In genomic region chr8:84901752-84902151, GRCm38 (mm10) we compare ENCODE assay signal across 8 mouse cellular contexts. TPM values are rescaled to one million over a fixed set of nuclear protein-coding genes. Genes with fewer than 3 reads are reported as not detected.
A peak's percentile ranks its signal among the peaks of the same experiment; 100 is the strongest.
DNase-seq lines count a peak whose midpoint lies in the region; ATAC-seq lines count a peak whose summit lies in the region.

Gene Klf1, plus strand, starts transcription at chr8:84901928.

- peak; percentile 48 for DNase-seq in spleen, adult 12 weeks (ENCODE audit: low spot score)
- DNase-seq in spleen, adult 18-20 months: no peak
- DNase-seq in forebrain, embryonic 11.5 days (ENCODE audit: low spot score): no peak
- DNase-seq in liver, embryonic 13.5 days: peak; percentile 82
- no peak for DNase-seq in left cerebral cortex, adult 8-10 months (ENCODE audit: low spot score in 2 of 2)
- no peak for DNase-seq in embryo, embryonic 9.5 days (ENCODE audit: extremely low spot score)
- DNase-seq in right cerebral cortex, postnatal 10 days (ENCODE audit: low spot score in 2 of 2): no peak

- peaks cover 2% of the 10 kb centered on the region; the same call in 1 of the 2 replicates for H3K27me3 ChIP-seq in forebrain, embryonic 11.5 days (ENCODE audit: control insufficient read depth, insufficient read depth, low read length)
- H3K27me3 ChIP-seq in liver, embryonic 13.5 days: no peaks in the 10 kb centered on the region
- H3K27me3 ChIP-seq in stomach, embryonic 16.5 days (ENCODE audit: control insufficient read depth, insufficient read depth, low read length): no peaks in the 10 kb centered on the region

- peak within 1 kb of the TSS; percentile 55 for H3K4me3 ChIP-seq in forebrain, embryonic 11.5 days (ENCODE audit: low read depth, low read length)
- H3K4me3 ChIP-seq in liver, embryonic 13.5 days (replicated peaks): peak within 1 kb of the TSS; percentile 99
- H3K4me3 ChIP-seq in stomach, embryonic 16.5 days (replicated peaks; ENCODE audit: low read length): peak within 1 kb of the TSS; percentile 67

- peak within 1 kb of the TSS; percentile 97 for H3K4me2 ChIP-seq in forebrain, embryonic 11.5 days (ENCODE audit: low read depth, low read length, severe bottlenecking)
- H3K4me2 ChIP-seq in liver, embryonic 13.5 days: peak within 1 kb of the TSS; percentile 98
- peak within 1 kb of the TSS; percentile 100 for H3K4me2 ChIP-seq in stomach, embryonic 16.5 days (ENCODE audit: low read depth, low read length)

- peak within 1 kb of the TSS; percentile 78 for H3K9ac ChIP-seq in forebrain, embryonic 11.5 days (ENCODE audit: low read length)
- H3K9ac ChIP-seq in liver, embryonic 13.5 days: peak within 1 kb of the TSS; percentile 100
- H3K9ac ChIP-seq in stomach, embryonic 16.5 days (ENCODE audit: low read length): peak within 1 kb of the TSS; percentile 90

- H3K4me1 ChIP-seq in forebrain, embryonic 11.5 days (replicated peaks; ENCODE audit: control insufficient read depth, insufficient read depth, low read length): peaks cover 2% of the 10 kb centered on the region; the same call in 1 of the 2 replicates
- H3K4me1 ChIP-seq in liver, embryonic 13.5 days (replicated peaks): peaks cover 62% of the 10 kb centered on the region
- peaks cover 9% of the 10 kb centered on the region; the same call in 1 of the 2 replicates for H3K4me1 ChIP-seq in stomach, embryonic 16.5 days (ENCODE audit: control insufficient read depth, insufficient read depth, low read length)

- H3K27ac ChIP-seq in forebrain, embryonic 11.5 days (ENCODE audit: low read depth, low read length): no peak within 1 kb of the TSS; the same call in 1 of the 2 replicates
- H3K27ac ChIP-seq in liver, embryonic 13.5 days: peak within 1 kb of the TSS; percentile 99
- peak within 1 kb of the TSS; percentile 84 for H3K27ac ChIP-seq in stomach, embryonic 16.5 days (ENCODE audit: low read length)

- no peaks in the 10 kb centered on the region for H3K9me3 ChIP-seq in forebrain, embryonic 11.5 days (ENCODE audit: control insufficient read depth, low read length)
- no peaks in the 10 kb centered on the region for H3K9me3 ChIP-seq in liver, embryonic 13.5 days (replicated peaks)
- no peaks in the 10 kb centered on the region for H3K9me3 ChIP-seq in stomach, embryonic 16.5 days (replicated peaks; ENCODE audit: control insufficient read depth, low read length)

- no peaks in the 10 kb centered on the region for H3K36me3 ChIP-seq in forebrain, embryonic 11.5 days (ENCODE audit: control insufficient read depth, insufficient read depth, low read length)
- peaks cover 40% of the 10 kb centered on the region for H3K36me3 ChIP-seq in liver, embryonic 13.5 days
- H3K36me3 ChIP-seq in stomach, embryonic 16.5 days (ENCODE audit: control insufficient read depth, insufficient read depth, low read length): no peaks in the 10 kb centered on the region

- 77% methylated on average over 3 of the region's 3 CpGs for WGBS in forebrain, embryonic 11.5 days
- WGBS in liver, embryonic 13.5 days (ENCODE audit: insufficient replicate concordance): 8% methylated on average over 3 of the region's 3 CpGs
- 61% methylated on average over 3 of the region's 3 CpGs for WGBS in stomach, embryonic 16.5 days

- ATAC-seq in forebrain, embryonic 11.5 days (replicated peaks; ENCODE audit: low FRiP score): no peak
- ATAC-seq in liver, embryonic 13.5 days (ENCODE audit: low read depth): peak; percentile 77
- ATAC-seq in stomach, embryonic 16.5 days (ENCODE audit: insufficient read depth, low FRiP score): no peak

RNA-seq across cellular contexts. Expression of gene Klf1, which starts in this region (rescaled TPM):
- 14.2 and 17.5 TPM in 2 replicates for polyA plus RNA-seq in forebrain, embryonic 11.5 days (2014; fragmentation: Nextera tagmentation; extraction: Ambion mirVana)
- polyA plus RNA-seq in liver, embryonic 13.5 days (2015; fragmentation: Nextera tagmentation; extraction: Ambion mirVana): 469 and 494 TPM in 2 replicates
- polyA plus RNA-seq in stomach, embryonic 16.5 days (2015; fragmentation: Nextera tagmentation; extraction: Ambion mirVana): 15.7 and 18.4 TPM in 2 replicates
- total RNA-seq in left cerebral cortex, adult 8-10 months (2022): not detected

Comparison
In these comparisons a context has a peak if more than half of its experiments do, and no peak if none do; other contexts are left out.
1. RNA of gene Klf1 (polyA plus RNA-seq): 469 to 494 TPM in liver, embryonic 13.5 days; 15.7 to 18.4 TPM in stomach, embryonic 16.5 days and 14.2 to 17.5 TPM in forebrain, embryonic 11.5 days; every median in the first group is over 10 times any median in the second.
2. DNase-seq: peak in spleen, adult 12 weeks (single experiment) and liver, embryonic 13.5 days (single experiment); none in spleen, adult 18-20 months (0 of 2), forebrain, embryonic 11.5 days (single experiment), left cerebral cortex, adult 8-10 months (0 of 2), embryo, embryonic 9.5 days (single experiment) and right cerebral cortex, postnatal 10 days (0 of 2).
3. Peak in every context shown above with its lines, with median percentiles within 50 percentile points of each other: H3K4me2 ChIP-seq, H3K4me3 ChIP-seq and H3K9ac ChIP-seq.